Mouse (Mus musculus) bone marrow, adult 2 months (tissue): ENCODE data around the gene Ubxn7.

ENCODE experiments used
- CTCF ChIP-seq: fragments of 200-500 bp; IDR thresholded peaks from 2 replicates; pipeline ENCODE4 v1.5.1; 2011; ENCODE audit warnings: low read length, control low read depth; ENCODE audit not compliant: control insufficient read depth, insufficient read depth
- POLR2A ChIP-seq: fragments of 200-500 bp; IDR thresholded peaks from 2 replicates; pipeline ENCODE4 v1.6.1; 2011; ENCODE audit warnings: low read depth, mild to moderate bottlenecking, control low read depth, low read length, borderline replicate concordance; ENCODE audit not compliant: control insufficient read depth

DNA sequence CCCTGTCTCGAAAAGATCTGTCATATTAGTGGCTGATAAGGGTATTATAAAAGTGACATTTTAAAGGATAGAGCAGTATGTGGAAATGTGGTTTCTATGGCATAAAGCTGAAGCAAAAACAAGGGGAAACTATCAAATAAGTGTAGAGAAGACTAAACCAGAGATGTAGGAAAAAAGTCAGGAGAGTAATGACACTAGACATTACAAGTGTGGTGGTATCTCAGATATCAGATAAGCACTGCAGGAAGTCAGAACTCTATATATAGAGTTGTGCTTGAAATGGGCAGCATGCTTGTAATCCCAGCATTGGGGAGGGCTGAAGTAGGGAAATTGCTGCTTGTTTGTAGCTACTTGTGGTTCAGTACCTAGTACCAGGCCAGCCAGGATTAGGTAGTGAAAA lies 8.4 kb downstream of the Ubxn7 start:
- TF ChIP-seq CTCF (no peak), POLR2A (no peak)
